ENCODE assay signal across 10 mouse cellular contexts in genomic region chr11:96956009-96956724, GRCm38 (mm10). TPM values are rescaled to one million over a fixed set of nuclear protein-coding genes. Genes with fewer than 3 reads are reported as not detected.
DNase-seq lines count a peak whose midpoint lies in the region; ATAC-seq and TF ChIP-seq lines count a peak whose summit lies in the region.
"Had no signal": no experiment of that assay in that cellular context is flagged by ENCODE, and none has a peak within 500 bp of the region (broad histone marks: within the 10 kb centered on the region; RNA-seq: fewer than 3 reads in every experiment).

No protein-coding gene starts in this region.

- H3K36me3 ChIP-seq in heart, adult 2 months (ENCODE audit: control insufficient read depth, insufficient read depth, low read length), result no peaks in the 10 kb centered on the region
- peaks cover 75% of the 10 kb centered on the region for H3K36me3 ChIP-seq in heart, embryonic 15.5 days
- peaks cover 9% of the 10 kb centered on the region for H3K36me3 ChIP-seq in stomach, embryonic 16.5 days (ENCODE audit: control insufficient read depth, insufficient read depth, low read length)

- TF ChIP-seq POLR2A in heart, adult 2 months (IDR thresholded peaks at IDR 0.05; ENCODE audit: insufficient read depth, low read depth, low read length), result no peak

- TF ChIP-seq EP300 in heart, adult 2 months (IDR thresholded peaks at IDR 0.05; ENCODE audit: insufficient read depth, low read depth, low read length), result no peak

- peak in 1 of 2 experiments; percentile 34 for DNase-seq in heart, adult 2 months
- DNase-seq in heart, adult 8-10 months (ENCODE audit: low spot score), result no peak
- DNase-seq in spleen, postnatal 10 days (ENCODE audit: low spot score in 2 of 2), result peak; percentile 29 to 64
- no peak for DNase-seq in spleen, adult 12 weeks (ENCODE audit: low spot score)
- DNase-seq in urinary bladder, adult 18-20 months (ENCODE audit: low spot score in 2 of 2), result no peak
- no peak for DNase-seq in urinary bladder, postnatal 4 days (ENCODE audit: low spot score in 2 of 2)

- H3K27ac ChIP-seq in heart, adult 2 months, result no peak overlapping the region
- no peak overlapping the region for H3K27ac ChIP-seq in heart, embryonic 15.5 days
- H3K27ac ChIP-seq in stomach, embryonic 16.5 days (ENCODE audit: low read length), result peak overlapping the region; percentile 60; the same call in 1 of the 2 replicates
- H3K27ac ChIP-seq: neural tube, embryonic 12.5 days had no signal

- H3K4me3 ChIP-seq in heart, adult 2 months, result no peak overlapping the region
- no peak overlapping the region for H3K4me3 ChIP-seq in heart, embryonic 15.5 days
- no peak overlapping the region for H3K4me3 ChIP-seq in stomach, embryonic 16.5 days (replicated peaks; ENCODE audit: low read length)
- H3K4me3 ChIP-seq: neural tube, embryonic 12.5 days had no signal

- TF ChIP-seq CTCF in heart, adult 2 months (IDR thresholded peaks at IDR 0.05), result peak; percentile 56

- intact Hi-C loops in heart, adult 2 months (cut with DNase I), result no loop called here

- no peak overlapping the region for H3K9ac ChIP-seq in heart, adult 2 months (ENCODE audit: low read depth, low read length)
- no peak overlapping the region for H3K9ac ChIP-seq in heart, embryonic 15.5 days
- H3K9ac ChIP-seq in stomach, embryonic 16.5 days (ENCODE audit: low read length), result no peak overlapping the region
- H3K9ac ChIP-seq: neural tube, embryonic 12.5 days had no signal

- H3K4me2 ChIP-seq in heart, embryonic 15.5 days, result no peak overlapping the region
- H3K4me2 ChIP-seq in stomach, embryonic 16.5 days (ENCODE audit: low read depth, low read length), result no peak overlapping the region
- H3K4me2 ChIP-seq: neural tube, embryonic 12.5 days had no signal

- no peaks in the 10 kb centered on the region for H3K9me3 ChIP-seq in heart, embryonic 15.5 days (replicated peaks)
- H3K9me3 ChIP-seq in stomach, embryonic 16.5 days (replicated peaks; ENCODE audit: control insufficient read depth, low read length), result no peaks in the 10 kb centered on the region
- H3K9me3 ChIP-seq: neural tube, embryonic 12.5 days had no signal

- no peaks in the 10 kb centered on the region for H3K4me1 ChIP-seq in heart, adult 2 months (ENCODE audit: control insufficient read depth, insufficient read depth, low read length)
- H3K4me1 ChIP-seq in heart, embryonic 15.5 days (replicated peaks), result no peaks in the 10 kb centered on the region
- peaks cover 11% of the 10 kb centered on the region; the same call in 1 of the 2 replicates for H3K4me1 ChIP-seq in stomach, embryonic 16.5 days (ENCODE audit: control insufficient read depth, insufficient read depth, low read length)
- H3K4me1 ChIP-seq: neural tube, embryonic 12.5 days had no signal

- H3K79me2 ChIP-seq in heart, adult 2 months (replicated peaks; ENCODE audit: control insufficient read depth, insufficient read depth, low read length), result no peaks in the 10 kb centered on the region

- ATAC-seq in heart, embryonic 15.5 days (replicated peaks; ENCODE audit: insufficient number of reproducible peaks, insufficient read depth, low FRiP score, low read depth), result 0 out of 2 replicates have a peak, but pooled peaks have one; percentile 20
- peak; percentile 59 for ATAC-seq in stomach, embryonic 16.5 days (ENCODE audit: insufficient read depth, low FRiP score)

- H3K27me3 ChIP-seq in heart, adult 2 months (ENCODE audit: control insufficient read depth, insufficient read depth, low read length), result no peaks in the 10 kb centered on the region
- H3K27me3 ChIP-seq in heart, embryonic 15.5 days, result no peaks in the 10 kb centered on the region
- H3K27me3 ChIP-seq in stomach, embryonic 16.5 days (ENCODE audit: control insufficient read depth, insufficient read depth, low read length), result no peaks in the 10 kb centered on the region
- H3K27me3 ChIP-seq: neural tube, embryonic 12.5 days had no signal

- 67% methylated on average over 20 of the region's 20 CpGs for WGBS in heart, adult 2 months
- 58% methylated on average over 20 of the region's 20 CpGs for WGBS in heart, embryonic 15.5 days
- WGBS in stomach, embryonic 16.5 days, result 51% methylated on average over 20 of the region's 20 CpGs

RNA-seq across cellular contexts. Expression of gene Pnpo, which starts 12.4 kb away (rescaled TPM):
- total RNA-seq in heart, adult 2 months (2021), result 10 to 100 TPM; 12.9 to 13.0 TPM
- 21.3 and 22.0 TPM in 2 replicates for polyA plus RNA-seq in heart, adult 2 months (2012; rRNA removed)
- 10 to 100 TPM; 14.9 to 16.6 (median 16.1) TPM for total RNA-seq in heart, adult 8-10 months (2022)
- polyA plus RNA-seq in heart, embryonic 15.5 days (2015; fragmentation: Nextera tagmentation; extraction: Ambion mirVana), result 65.2 and 74.8 TPM in 2 replicates
- polyA plus RNA-seq in stomach, embryonic 16.5 days (2015; fragmentation: Nextera tagmentation; extraction: Ambion mirVana), result 70.7 and 76.8 TPM in 2 replicates

RNA-seq across cellular contexts. Expression of gene Sp2, which starts 26.6 kb away (rescaled TPM):
- 10 to 100 TPM; 10.4 to 12.4 TPM for total RNA-seq in heart, adult 2 months (2021)
- 10.3 and 12.3 TPM in 2 replicates for polyA plus RNA-seq in heart, adult 2 months (2012; rRNA removed)
- total RNA-seq in heart, adult 8-10 months (2022), result 10 to 100 TPM in 2 of 4 experiments, 1 to 10 TPM in 2; 7.8 to 13.7 (median 11.0) TPM
- polyA plus RNA-seq in heart, embryonic 15.5 days (2015; fragmentation: Nextera tagmentation; extraction: Ambion mirVana), result 12.9 and 18.2 TPM in 2 replicates
- polyA plus RNA-seq in stomach, embryonic 16.5 days (2015; fragmentation: Nextera tagmentation; extraction: Ambion mirVana), result 13.4 and 14.6 TPM in 2 replicates

RNA-seq across cellular contexts. Expression of gene Prr15l, which starts 28.3 kb away (rescaled TPM):
- total RNA-seq in heart, adult 2 months (2021), result 1 to 10 TPM in 1 of 2 experiments, under 1 TPM in 1; 0.93 to 2.1 TPM
- polyA plus RNA-seq in heart, adult 2 months (2012; rRNA removed), result 0.70 and 2.5 TPM in 2 replicates
- 1 to 10 TPM; 1.1 to 1.7 (median 1.5) TPM for total RNA-seq in heart, adult 8-10 months (2022)
- polyA plus RNA-seq in heart, embryonic 15.5 days (2015; fragmentation: Nextera tagmentation; extraction: Ambion mirVana), result 1.7 and 2.9 TPM in 2 replicates
- 70.8 and 81.7 TPM in 2 replicates for polyA plus RNA-seq in stomach, embryonic 16.5 days (2015; fragmentation: Nextera tagmentation; extraction: Ambion mirVana)
- total RNA-seq: layer of hippocampus, postnatal 10 days had no signal

RNA-seq across cellular contexts. Expression of gene Cdk5rap3, which starts 39.9 kb away (rescaled TPM):
- total RNA-seq in heart, adult 2 months (2021), result 10 to 100 TPM; 17.4 to 25.2 TPM
- polyA plus RNA-seq in heart, adult 2 months (2012; rRNA removed), result 13.8 and 17.5 TPM in 2 replicates
- total RNA-seq in heart, adult 8-10 months (2022), result 10 to 100 TPM; 20.4 to 25.7 (median 22.7) TPM
- 45.2 and 58.7 TPM in 2 replicates for polyA plus RNA-seq in heart, embryonic 15.5 days (2015; fragmentation: Nextera tagmentation; extraction: Ambion mirVana)
- 68.7 and 75.0 TPM in 2 replicates for polyA plus RNA-seq in stomach, embryonic 16.5 days (2015; fragmentation: Nextera tagmentation; extraction: Ambion mirVana)

RNA-seq across cellular contexts. Expression of gene Sp6, which starts 57.0 kb away (rescaled TPM):
- total RNA-seq in heart, adult 2 months (2021), result under 1 TPM; 0.11 to 0.21 TPM
- polyA plus RNA-seq in heart, adult 2 months (2012; rRNA removed), result 0.21 and 0.23 TPM in 2 replicates
- total RNA-seq in heart, adult 8-10 months (2022), result under 1 TPM in 3 of 4 experiments, not detected in 1; 0.08 to 0.28 (median 0.23) TPM
- polyA plus RNA-seq in heart, embryonic 15.5 days (2015; fragmentation: Nextera tagmentation; extraction: Ambion mirVana), result 0.09 and 0.15 TPM in 2 replicates
- polyA plus RNA-seq in stomach, embryonic 16.5 days (2015; fragmentation: Nextera tagmentation; extraction: Ambion mirVana), result 6.1 and 9.7 TPM in 2 replicates

Comparison
In these comparisons a context has a peak if more than half of its experiments do, and no peak if none do; other contexts are left out.
1. DNase-seq: peak in spleen, postnatal 10 days (2 of 2); none in heart, adult 8-10 months (single experiment), spleen, adult 12 weeks (single experiment), urinary bladder, adult 18-20 months (0 of 2) and urinary bladder, postnatal 4 days (0 of 2).
2. RNA of gene Prr15l, which starts 28.3 kb away (polyA plus RNA-seq): 70.8 to 81.7 TPM in stomach, embryonic 16.5 days; 0.70 to 2.5 TPM in heart, adult 2 months and 1.7 to 2.9 TPM in heart, embryonic 15.5 days; every median in the first group is over 10 times any median in the second.